Mouse (Mus musculus): Measurements from ENCODE around the gene Amz2. TPM values are rescaled to one million over a fixed set of nuclear protein-coding genes. Genes with fewer than 3 reads are reported as not detected.
A peak's percentile ranks its signal among the peaks of the same experiment; 100 is the strongest.

Amz2 gene
- total and polyA plus RNA-seq, 3 experiments, result 50.2 to 57.5 (median 52.4) TPM

GRCm38 (mm10) chr11:109472821-109473170 lies 47.0 kb downstream of the Amz2 start:
- TF ChIP-seq EP300 (IDR thresholded peaks at IDR 0.05; ENCODE audit: insufficient read depth, low read depth, low read length), result no peak
- no peak for TF ChIP-seq CTCF (IDR thresholded peaks at IDR 0.05)
- TF ChIP-seq POLR2A (IDR thresholded peaks at IDR 0.05; ENCODE audit: insufficient read depth, low read depth, low read length), result no peak
- Histone ChIP-seq H3K4me1 (ENCODE audit: control insufficient read depth, insufficient read depth, low read length) (no peaks in the 10 kb centered on the region), H3K79me2 (replicated peaks; ENCODE audit: control insufficient read depth, insufficient read depth, low read length) (no peaks in the 10 kb centered on the region), H3K36me3 (ENCODE audit: control insufficient read depth, insufficient read depth, low read length) (no peaks in the 10 kb centered on the region), H3K9ac (ENCODE audit: low read depth, low read length) (peak overlapping the region; percentile 93), H3K4me3 (peak overlapping the region; percentile 94), H3K27me3 (ENCODE audit: control insufficient read depth, insufficient read depth, low read length) (no peaks in the 10 kb centered on the region), H3K27ac (peak overlapping the region; percentile 67)
- WGBS, result 0% methylated on average over 12 of the region's 13 CpGs
- DNase-seq, result no peak
- intact Hi-C loops (cut with DNase I), result no loop called here

- intact Hi-C loops (cut with DNase I), result no loop called here
- Histone ChIP-seq H3K4me1 (ENCODE audit: control insufficient read depth, insufficient read depth, low read length) (no peaks in the 10 kb centered on the region), H3K4me3 (peak within 1 kb of the TSS; percentile 94), H3K36me3 (ENCODE audit: control insufficient read depth, insufficient read depth, low read length) (no peaks in the 10 kb centered on the region), H3K79me2 (replicated peaks; ENCODE audit: control insufficient read depth, insufficient read depth, low read length) (no peaks in the 10 kb centered on the region), H3K9ac (ENCODE audit: low read depth, low read length) (peak within 1 kb of the TSS; percentile 93), H3K27ac (peak within 1 kb of the TSS; percentile 67), H3K27me3 (ENCODE audit: control insufficient read depth, insufficient read depth, low read length) (no peaks in the 10 kb centered on the region)
- 1% methylated on average over 107 of the region's 111 CpGs for WGBS
- TF ChIP-seq POLR2A (IDR thresholded peaks at IDR 0.05; ENCODE audit: insufficient read depth, low read depth, low read length), result 0 out of 2 replicates have a peak, but pooled peaks have one; percentile 21
- no peak for TF ChIP-seq EP300 (IDR thresholded peaks at IDR 0.05; ENCODE audit: insufficient read depth, low read depth, low read length)
- DNase-seq, result peak; percentile 77 to 86
Measured at GRCm38 (mm10) chr11:109473171-109474085, 47.7 kb downstream of the Amz2 start, which contains the start of the genes Arsg and Slc16a6. Arsg (plus strand) TSS chr11:109473374. Slc16a6 (minus strand) TSS chr11:109473598.

GRCm38 (mm10) chr11:109474086-109474742 lies 48.5 kb downstream of the Amz2 start:
- no peaks in the 10 kb centered on the region for H3K36me3 ChIP-seq (ENCODE audit: control insufficient read depth, insufficient read depth, low read length)
- TF ChIP-seq EP300 (IDR thresholded peaks at IDR 0.05; ENCODE audit: insufficient read depth, low read depth, low read length) (no peak), CTCF (IDR thresholded peaks at IDR 0.05) (no peak), POLR2A (IDR thresholded peaks at IDR 0.05; ENCODE audit: insufficient read depth, low read depth, low read length) (no peak)
- no peaks in the 10 kb centered on the region for H3K4me1 ChIP-seq (ENCODE audit: control insufficient read depth, insufficient read depth, low read length)
- peak overlapping the region; percentile 94 for H3K4me3 ChIP-seq
- DNase-seq, result no peak
- intact Hi-C loops (cut with DNase I), result no loop called here
- no peak overlapping the region for H3K27ac ChIP-seq
- H3K9ac ChIP-seq (ENCODE audit: low read depth, low read length), result peak overlapping the region; percentile 93; the same call in 1 of the 2 replicates
- 20% methylated on average over 14 of the region's 14 CpGs for WGBS
- no peaks in the 10 kb centered on the region for H3K27me3 ChIP-seq (ENCODE audit: control insufficient read depth, insufficient read depth, low read length)
- H3K79me2 ChIP-seq (replicated peaks; ENCODE audit: control insufficient read depth, insufficient read depth, low read length), result no peaks in the 10 kb centered on the region

GRCm38 (mm10) chr11:109474836-109475235 lies 49.1 kb downstream of the Amz2 start:
- Histone ChIP-seq H3K4me3 (no peak overlapping the region), H3K36me3 (ENCODE audit: control insufficient read depth, insufficient read depth, low read length) (no peaks in the 10 kb centered on the region), H3K27me3 (ENCODE audit: control insufficient read depth, insufficient read depth, low read length) (no peaks in the 10 kb centered on the region), H3K9ac (ENCODE audit: low read depth, low read length) (no peak overlapping the region), H3K27ac (no peak overlapping the region), H3K79me2 (replicated peaks; ENCODE audit: control insufficient read depth, insufficient read depth, low read length) (no peaks in the 10 kb centered on the region), H3K4me1 (ENCODE audit: control insufficient read depth, insufficient read depth, low read length) (no peaks in the 10 kb centered on the region)
- DNase-seq, result no peak
- TF ChIP-seq EP300 (IDR thresholded peaks at IDR 0.05; ENCODE audit: insufficient read depth, low read depth, low read length) (no peak), POLR2A (IDR thresholded peaks at IDR 0.05; ENCODE audit: insufficient read depth, low read depth, low read length) (no peak), CTCF (IDR thresholded peaks at IDR 0.05) (no peak)
- 94% methylated on average over 13 of the region's 13 CpGs for WGBS
- intact Hi-C loops (cut with DNase I), result no loop called here

- H3K79me2 ChIP-seq (replicated peaks; ENCODE audit: control insufficient read depth, insufficient read depth, low read length), result no peaks in the 10 kb centered on the region
- no peak overlapping the region for H3K4me3 ChIP-seq
- no peak overlapping the region for H3K9ac ChIP-seq (ENCODE audit: low read depth, low read length)
- no peak overlapping the region for H3K27ac ChIP-seq
- H3K4me1 ChIP-seq (ENCODE audit: control insufficient read depth, insufficient read depth, low read length), result no peaks in the 10 kb centered on the region
- H3K27me3 ChIP-seq (ENCODE audit: control insufficient read depth, insufficient read depth, low read length), result no peaks in the 10 kb centered on the region
- TF ChIP-seq POLR2A (IDR thresholded peaks at IDR 0.05; ENCODE audit: insufficient read depth, low read depth, low read length), result no peak
- no peak for TF ChIP-seq EP300 (IDR thresholded peaks at IDR 0.05; ENCODE audit: insufficient read depth, low read depth, low read length)
- no peak for TF ChIP-seq CTCF (IDR thresholded peaks at IDR 0.05)
- DNase-seq, result no peak
- WGBS, result 92% methylated on average over 4 of the region's 4 CpGs
- intact Hi-C loops (cut with DNase I), result no loop called here
- H3K36me3 ChIP-seq (ENCODE audit: control insufficient read depth, insufficient read depth, low read length), result no peaks in the 10 kb centered on the region
Measured at GRCm38 (mm10) chr11:109475717-109476116, 50.0 kb downstream of the Amz2 start.

Measured in heart, adult 2 months (tissue).